Mouse (Mus musculus) testis, postnatal 14 days (tissue): ENCODE measurements around the gene Krt17.
"Not testable (repeated sequence)": the region's sequence is repeated elsewhere in the genome, so short reads cannot be mapped to it uniquely, and the experiment has no call there.

Source experiments
- DNase-seq: peaks from one replicate; pipeline ENCODE4 v3.0.0; 2021; ENCODE audit warnings: low spot score

The Krt17 gene

DNA sequence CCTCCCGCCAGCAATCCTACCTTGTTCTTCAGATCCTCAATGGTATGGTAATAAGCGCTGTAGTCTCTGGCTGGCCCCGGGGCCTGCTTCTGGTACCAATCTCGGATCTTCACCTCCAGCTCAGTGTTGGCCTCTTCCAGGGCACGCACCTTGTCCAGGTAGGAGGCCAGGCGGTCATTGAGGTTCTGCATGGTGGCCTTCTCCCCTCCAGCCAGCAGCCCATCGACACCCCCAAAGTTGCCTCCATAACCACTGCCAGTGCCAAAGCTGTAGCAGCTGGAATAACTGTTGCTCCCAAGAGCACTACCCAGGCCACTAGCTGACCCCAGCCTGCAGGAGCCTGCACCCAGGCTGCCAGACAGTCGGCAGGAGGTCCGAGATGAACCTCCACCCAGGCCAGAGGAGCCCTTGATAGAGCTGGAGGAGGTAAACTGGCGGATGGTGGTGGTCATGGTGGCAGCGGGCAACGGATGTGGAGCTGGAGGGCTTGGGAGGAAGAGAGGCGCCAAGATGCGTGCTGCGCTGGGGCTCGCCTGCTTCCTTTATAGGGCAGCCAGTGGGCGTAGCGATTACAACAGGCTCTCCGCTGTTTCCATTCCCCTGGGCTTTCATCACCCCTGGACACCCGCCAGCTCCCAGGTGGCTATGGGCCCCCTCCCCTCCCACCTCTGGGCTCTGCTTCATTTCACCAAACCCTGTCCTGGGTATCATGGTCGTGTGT lies at the start of gene Krt17:
TSS of gene Krt17 (minus strand) at position 516 of the 721 bp plus-strand sequence.
- DNase-seq = no peak

DNA sequence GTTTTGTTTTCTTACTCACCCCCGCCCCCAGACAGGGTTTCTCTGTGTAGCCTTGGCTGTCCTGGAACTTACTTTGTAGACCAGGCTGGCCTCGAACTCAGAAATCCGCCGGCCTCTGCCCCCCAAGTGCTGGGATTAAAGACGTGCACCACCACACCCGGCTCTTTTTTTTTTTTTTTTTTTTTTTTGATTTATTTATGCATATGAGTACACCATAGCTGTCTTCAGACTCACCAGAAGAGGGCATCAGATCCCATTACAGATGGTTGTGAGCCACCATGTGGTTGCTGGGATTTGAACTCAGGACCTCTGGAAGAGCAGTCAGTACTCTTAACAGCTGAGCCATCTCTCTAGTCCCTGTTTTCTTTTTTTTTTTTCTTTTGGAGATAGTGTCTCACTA lies 47.8 kb upstream of the Krt17 start:
- not testable (repeated sequence) for DNase-seq

DNA sequence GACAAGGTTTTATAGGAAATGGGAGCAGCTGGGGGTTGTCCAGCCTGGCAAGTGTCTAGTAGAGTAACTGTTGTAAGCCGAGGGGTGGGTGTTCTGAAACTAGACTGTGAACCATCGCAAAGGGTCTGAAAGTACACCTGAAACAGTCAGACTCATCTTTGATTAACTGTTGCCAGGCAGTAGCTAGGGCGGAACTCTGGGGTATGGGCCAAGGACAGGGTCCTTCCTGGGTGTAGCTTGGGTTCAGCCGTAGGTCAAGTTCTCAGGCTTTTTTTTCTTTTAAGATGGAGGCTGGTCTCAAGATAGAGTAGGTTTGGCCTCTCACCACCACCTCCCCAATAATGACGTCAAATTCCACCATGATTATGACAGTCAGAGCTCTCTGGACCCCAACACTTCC lies 47.1 kb upstream of the Krt17 start:
- no peak for DNase-seq

DNA sequence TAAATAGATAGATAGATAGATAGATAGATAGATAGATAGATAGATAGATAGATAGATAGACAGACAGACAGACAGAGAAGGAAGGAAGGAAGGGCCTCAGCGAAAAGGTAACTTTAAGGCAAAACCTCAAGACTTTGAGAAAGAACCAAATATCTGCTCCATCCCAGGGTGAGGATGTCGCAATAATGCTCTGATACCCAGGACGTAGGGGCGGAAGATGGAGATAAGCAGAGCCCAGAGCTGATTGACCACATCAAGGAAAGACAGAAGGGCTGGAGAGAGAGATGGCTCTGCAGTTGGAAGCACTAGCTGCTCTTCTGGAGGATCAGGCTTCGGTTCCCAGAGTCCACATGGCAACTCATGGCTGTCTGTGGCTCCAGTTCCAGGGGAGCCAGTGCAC lies 40.5 kb upstream of the Krt17 start:
- DNase-seq = no peak

DNA sequence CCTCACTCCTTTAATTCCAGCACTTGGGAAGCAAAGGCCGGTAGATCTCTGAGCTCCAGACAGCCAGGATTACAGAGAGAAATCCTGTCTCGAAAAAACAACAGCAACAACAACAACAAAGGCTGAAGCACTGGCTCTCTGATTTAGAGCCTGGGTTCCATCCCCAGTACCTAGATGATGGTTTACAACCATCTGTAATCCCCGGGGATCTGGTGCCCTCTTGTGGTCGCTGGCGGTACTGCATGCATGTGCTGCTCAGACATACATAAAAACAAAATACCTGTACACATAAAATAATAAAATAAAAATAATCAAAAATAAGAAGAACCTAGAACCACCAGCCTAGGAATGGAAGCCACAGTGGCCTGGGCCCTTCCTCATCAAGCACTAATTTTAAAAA lies 39.5 kb upstream of the Krt17 start:
- peak; percentile 52 for DNase-seq

DNA sequence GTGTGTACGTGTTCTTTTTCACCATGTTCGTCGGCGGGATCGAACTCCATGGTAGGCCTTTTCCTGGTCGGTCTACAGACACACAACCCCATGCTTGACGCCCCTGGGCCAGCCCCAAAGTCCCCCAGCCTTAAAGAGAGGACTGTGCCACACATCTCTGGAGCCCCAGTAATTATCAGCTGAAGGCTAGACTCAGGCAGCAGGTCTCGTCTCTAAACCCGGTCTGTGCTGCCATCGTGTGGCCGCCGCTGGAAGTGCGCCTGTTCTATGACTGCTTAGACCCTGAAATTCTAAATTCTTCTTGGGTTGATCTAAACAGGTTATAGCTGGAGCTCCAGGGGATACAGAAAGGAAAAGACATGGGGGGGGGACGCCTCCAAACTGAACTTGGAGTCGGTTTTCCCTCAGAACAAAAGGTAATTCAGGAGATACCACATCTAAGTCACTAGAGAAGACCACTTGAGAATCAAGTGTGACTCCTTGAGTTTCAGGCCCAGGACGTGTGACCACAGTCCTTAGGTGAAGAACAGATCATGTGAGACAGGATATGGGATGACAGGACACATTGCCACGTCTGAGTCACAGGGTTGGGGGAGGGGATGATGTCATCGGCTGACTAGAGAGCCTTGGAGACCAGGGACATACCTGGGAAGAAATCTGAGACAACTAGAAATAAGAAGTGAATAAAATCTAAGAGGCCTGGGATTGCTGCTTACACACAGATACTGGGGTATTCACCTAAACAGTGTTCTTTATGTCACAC lies 37.6 kb upstream of the Krt17 start:
- DNase-seq = peak; percentile 76

DNA sequence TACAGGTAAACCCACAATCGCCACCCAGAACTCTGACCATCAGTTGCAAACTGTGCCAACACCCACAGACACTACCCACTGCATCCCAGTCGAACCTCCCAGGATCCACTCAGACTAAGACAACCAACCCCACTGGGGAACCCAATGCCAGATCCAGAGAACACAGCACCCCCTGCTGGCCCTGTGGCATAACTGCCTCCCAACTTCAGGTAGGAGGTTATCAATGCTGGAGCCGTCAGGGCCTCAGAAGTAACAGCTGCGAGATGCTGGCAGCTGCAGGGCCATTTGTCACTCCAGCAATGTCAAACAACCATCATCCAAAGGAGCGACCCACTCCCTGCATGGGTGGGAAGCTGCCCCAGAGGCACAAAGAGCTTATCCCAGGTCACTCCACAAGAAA lies 37.0 kb upstream of the Krt17 start:
- peak; percentile 28 for DNase-seq

DNA sequence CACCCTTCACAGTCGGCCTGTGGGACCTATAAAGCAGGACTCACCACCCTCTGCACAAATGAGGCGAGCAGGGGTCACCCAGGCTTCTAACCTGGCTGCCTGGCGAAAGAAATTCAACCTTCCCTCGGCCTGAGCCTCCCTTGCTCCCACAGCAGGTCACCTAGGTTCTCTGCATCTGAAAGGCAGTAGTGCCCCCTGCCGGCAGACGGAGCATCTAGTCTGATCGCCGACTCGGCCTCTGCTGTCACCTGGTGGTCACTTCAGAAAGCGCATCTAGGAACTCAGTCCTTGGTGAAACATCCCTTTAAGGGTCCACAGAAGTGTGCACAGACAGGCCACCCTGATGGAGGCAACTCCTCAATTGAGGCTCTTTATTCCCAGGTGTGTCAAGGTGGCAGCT lies 34.5 kb upstream of the Krt17 start:
- DNase-seq = peak; percentile 80

DNA sequence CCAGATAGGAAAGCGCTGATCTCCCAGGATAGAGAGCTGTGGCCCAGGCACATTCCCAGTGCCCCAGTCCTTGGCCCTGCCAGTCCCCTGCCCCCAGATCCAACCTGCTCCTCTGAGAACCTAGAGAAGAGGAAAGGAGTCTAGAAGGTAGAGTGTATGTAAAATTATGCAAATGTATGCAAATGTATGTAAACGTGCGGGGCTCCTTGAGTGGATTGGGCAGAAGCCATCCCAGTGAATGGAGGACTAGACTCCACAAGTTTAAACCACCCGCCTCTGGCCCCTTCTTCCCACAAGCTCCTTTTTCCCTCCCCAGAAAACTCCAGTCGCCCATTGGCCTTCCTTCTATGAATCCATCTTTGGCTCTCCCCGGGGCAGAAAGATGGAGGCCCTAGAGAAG lies 32.1 kb upstream of the Krt17 start:
- no peak for DNase-seq

DNA sequence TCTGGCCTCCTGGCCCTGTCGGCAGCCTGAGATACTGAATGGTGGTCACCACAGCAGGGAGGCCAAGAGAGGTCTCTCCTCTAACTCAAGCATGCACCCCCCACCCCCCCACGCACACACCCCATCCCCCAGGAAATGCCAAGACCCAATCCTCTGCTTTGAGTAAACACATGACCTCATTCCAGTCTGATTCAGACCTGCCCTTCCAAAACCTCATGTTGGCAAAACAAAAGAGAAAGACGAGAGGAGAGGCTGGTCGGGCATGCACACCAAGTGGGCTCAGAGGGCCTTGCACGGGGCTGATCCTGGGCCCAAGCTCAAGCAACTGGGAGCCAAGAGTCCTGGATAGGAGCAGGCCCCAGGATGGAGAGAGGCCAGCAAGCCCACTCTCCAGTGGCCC lies 29.4 kb upstream of the Krt17 start:
- no peak for DNase-seq

DNA sequence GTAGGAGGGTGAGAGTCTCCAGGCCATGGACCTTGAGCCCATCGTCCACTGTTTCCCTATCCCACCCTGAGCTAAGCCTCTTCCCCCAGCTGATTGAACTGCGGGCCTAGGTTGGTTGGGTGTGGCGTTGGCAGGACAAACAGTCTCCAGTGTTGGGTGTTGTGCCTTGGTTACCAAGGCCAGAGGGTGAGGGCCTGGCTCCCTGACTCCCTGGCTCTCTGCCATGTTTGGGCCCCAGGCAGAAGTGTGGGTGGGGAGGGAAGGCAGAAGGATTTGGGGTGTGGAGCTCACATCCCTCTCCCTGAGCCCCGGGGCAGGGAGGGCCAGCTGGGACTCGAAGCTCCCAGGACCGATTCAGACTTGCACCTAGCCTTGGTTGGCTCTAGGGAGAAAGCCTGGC lies 28.1 kb upstream of the Krt17 start:
- peak; percentile 65 for DNase-seq

DNA sequence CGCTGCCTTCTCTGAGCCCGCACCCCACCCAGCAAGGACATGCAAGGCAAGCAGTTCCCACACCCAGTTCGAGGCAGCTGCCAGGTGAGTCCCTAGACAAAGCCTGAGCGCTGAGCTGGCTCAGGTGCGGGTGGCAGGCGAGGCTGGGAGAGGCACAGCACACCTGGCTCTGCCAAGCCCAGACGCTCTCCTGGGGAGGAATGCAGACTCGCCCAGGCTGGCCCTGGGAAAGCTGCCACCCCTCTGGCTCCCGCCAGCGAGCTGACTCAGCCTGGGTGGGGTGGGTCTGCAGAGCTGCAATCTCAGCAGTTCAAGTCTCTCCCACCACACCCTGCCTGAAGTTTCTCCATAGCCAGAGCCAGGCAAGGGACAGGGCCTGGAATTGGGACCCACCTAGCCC lies 26.2 kb upstream of the Krt17 start:
- peak; percentile 43 for DNase-seq

DNA sequence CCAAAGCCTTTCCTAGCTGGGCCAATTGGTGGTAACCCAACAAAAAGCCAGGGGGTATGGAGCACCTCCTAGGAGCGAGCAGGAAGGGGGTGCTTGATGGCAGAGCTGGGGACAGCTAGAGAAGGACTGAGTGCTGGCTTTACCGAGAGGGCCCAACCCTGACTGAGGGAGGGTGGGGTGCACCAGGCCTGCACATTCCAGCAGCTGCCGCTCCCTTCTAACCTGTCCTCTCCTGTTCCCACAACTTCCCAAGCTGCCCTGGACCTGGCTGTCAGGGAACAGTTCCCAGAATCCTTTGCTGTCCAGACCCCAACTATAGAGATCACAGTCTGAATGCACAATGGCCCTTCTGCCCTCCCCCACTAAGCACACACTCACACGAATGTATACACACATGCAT lies 24.2 kb upstream of the Krt17 start:
- no peak for DNase-seq

DNA sequence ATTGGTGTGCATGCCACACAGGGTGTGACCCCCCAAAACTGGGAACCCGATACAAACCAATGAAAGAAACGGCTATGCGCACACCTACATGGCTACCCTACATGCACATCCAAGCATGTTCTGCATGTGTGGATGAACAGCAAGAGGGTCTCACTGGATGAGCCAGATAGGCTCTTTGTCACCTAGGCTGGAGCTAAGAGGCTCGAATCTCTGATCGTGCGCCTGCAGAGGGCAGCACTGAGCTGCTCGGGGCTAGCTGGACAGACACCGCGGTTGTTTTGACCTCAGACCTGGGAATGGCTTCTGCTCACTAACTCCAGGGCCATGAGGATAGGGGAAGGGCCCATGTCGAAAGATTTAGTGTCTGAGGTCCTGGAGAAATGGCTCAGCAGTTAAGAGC lies 21.7 kb upstream of the Krt17 start:
- peak; percentile 50 for DNase-seq

DNA sequence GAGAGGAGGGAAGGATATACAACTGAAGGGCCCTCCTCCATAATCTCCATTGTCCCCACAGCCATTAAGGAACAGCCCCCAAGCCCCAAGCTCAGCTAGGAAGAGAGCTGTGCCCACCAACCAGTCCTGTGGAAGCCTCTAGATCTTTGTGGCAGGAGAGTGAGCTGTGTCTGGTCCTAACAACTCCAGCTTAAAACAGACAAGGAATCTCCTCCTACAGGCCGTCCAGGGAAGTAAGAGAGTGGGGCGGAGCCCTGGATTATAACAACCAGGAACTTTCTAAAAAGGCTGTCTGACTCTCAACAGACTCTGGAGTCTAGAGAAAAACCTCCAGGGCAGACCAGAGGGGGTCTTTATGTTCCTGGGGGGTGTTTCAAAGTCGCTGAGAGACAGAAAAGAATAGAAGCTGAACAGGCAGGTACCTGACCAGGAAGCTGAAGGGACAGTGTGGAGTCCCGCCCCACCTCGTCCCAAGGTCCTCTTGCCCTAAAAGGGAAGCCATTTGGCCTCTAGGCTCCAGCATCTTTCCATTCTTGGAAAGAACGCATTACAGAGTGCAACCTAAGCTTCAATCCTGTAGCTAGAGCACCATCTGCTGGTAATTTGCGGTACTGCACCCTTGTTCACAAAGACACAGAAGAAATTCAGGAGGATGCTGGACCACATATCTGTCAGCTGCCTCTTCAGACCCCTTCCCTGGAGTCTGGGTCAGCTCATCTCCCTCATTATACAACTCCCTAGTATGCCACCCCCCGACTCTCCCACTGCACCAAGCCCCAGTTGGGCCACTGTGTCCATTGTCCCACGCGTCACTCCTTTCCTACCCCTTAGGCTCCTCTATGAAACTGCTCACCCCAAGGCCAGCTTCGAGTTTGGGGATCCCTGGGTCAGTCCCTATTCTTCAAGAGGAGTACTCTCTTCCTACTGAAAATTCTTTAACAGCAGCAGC lies 21.0 kb upstream of the Krt17 start:
- DNase-seq = peak; percentile 80

DNA sequence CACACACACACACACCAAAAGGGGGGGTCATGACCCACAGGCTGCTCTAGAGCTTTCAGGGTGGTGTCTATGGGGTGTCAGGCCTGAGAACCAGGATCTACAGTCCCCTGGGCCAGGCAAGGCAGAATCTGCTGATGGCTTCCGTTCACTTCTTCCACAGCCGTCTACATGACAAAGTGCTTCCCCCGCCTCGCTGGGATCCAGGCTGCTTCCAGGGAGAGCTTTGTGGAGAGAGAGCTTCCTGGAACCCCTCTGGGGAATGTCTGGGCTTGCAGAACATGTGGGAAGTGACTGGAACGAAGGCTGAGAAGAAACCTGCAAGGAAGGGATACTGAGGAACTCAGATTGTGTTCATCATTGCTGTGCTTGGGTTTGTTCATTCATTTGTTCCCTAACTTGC lies 17.9 kb upstream of the Krt17 start:
- no peak for DNase-seq

DNA sequence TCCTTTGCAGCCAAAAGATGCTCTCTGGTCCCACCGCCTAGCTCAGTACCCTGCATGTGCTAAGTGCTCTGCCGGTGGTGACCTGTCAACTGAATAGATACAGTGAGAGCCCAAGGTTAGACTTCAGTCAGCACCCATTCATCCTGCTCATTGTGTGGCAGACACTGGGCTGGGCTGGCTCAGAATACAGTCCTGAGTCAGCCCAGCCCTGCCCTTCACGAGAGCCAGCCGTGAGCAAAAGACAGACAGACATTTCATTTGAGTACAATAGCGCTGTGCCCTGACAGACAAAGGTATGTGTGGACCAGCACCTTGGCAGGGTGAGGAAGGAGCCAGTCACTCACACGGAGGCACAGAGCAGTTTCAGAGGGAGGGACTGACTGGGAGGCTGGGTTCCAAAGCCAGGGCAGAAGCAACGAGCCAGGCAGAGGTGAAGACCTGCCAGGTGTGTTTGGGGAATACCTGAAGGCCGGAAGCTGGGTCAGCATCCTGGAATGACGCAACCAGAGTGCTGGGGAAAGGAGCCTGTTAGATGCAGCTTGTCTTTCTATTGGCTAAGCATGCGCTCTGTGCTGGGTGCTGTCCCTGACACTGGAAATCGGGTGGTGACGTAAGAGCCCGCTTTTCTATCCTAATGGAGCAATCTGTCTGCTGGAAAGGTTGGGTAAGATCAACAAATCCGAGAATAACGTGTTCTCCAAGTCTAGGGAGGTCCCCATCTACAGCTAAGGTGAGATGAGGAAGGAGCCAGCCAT lies 17.1 kb upstream of the Krt17 start:
- DNase-seq = no peak

DNA sequence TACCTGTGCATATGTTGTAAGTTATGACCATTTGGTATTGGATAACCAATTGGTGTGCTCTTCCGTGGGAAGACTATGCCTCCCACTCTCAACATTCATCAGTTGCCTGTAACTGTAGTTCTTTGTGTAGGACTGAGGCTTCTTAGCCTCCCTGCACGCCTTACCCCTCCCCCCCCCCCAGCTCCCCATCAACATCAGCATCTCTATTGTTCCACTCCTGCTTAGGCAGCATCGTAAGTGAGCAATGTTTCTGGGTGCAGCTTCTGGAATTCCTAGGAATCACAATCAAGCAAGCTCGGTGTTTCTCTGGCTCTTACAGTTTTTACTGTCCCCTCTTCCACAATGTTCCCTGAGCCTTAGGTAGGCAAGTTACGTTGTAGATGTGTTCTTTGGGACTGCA lies 14.6 kb upstream of the Krt17 start:
- DNase-seq = no peak

DNA sequence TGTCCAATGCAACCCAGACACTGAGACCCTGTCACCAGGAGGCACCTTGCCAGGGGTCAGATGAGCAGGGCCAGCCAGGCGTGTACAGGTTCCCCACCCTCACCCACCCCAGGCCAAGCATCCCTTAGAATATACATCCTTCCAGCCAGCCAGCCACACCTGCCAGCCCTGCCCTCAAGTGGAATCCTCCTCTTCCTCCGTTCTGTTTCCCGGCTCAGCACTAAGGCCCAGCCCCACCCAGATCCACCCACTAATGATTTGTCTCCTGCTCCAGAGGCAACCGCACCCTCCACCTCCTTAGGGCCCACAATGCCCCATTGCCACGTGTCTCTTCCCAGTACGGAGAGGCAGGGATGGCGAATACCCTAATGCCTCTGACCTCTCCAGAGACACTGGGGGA lies 13.9 kb upstream of the Krt17 start:
- DNase-seq = no peak

DNA sequence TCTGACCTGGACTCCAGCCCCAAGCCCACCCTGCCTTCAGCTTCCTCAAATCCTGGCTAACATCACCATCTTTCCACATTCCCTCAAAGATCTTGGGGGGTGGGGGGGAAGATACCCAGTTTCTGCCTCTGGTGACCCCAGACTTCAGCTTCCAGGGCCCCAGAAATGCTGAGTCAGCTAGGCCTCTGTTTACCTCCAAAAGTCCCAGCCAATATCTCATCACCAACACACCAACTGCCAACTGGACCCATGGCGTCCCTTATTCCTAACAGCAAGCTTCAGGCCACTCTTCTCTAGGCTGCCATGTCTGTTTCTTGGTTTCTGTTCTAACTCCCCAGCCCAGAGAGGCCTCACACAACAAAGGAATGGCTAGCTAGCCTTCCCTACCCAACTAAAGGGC lies 11.0 kb upstream of the Krt17 start:
- DNase-seq = no peak

DNA sequence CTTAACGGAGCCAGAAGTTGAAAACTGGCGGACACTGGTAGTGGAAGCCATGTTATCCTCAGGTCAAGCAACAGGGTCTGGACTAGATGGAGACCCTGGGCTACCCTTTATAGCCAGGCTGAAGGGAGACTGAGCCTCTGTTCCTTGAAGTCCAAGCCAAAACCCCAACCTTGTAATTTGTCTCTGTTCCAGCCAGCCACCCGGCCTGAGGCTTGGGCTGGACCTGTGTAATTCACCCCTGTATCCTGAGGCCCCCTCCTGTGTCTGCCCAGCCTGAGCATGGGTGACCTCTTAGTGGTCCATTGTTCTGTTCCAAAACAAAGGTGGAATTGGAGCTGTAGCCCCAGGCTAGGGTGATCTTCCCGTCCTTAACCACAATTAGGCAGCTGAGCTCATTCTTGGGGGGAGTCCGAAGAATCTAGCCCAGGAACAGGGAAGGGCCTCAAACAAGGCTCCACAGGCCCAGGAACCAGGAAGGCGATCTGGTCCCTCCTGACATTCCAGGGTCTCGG lies 9.0 kb upstream of the Krt17 start, which contains the start of gene Krt42:
TSS of gene Krt42 (minus strand) at position 51 of the 512 bp plus-strand sequence.
- no peak for DNase-seq
